Mouse (Mus musculus) liver, embryonic 16.5 days (tissue): Measurements from ENCODE around the gene Aspg. TPM values are rescaled to one million over a fixed set of nuclear protein-coding genes. Genes with fewer than 3 reads are reported as not detected.
A peak's percentile ranks its signal among the peaks of the same experiment; 100 is the strongest.

Source experiments
- ATAC-seq: fragments of 200-750 bp; cut with Nextera tagmentation; 2 replicates; pipeline ENCODE4 v1.8.0; 2017; ENCODE audit warnings: low read depth, mild to moderate bottlenecking, moderate number of reproducible peaks, moderate library complexity
- H3K27ac ChIP-seq: fragments of 300-500 bp; sonication (generic); 2 replicates; pipeline ENCODE4 v1.5.1; 2014; ENCODE audit warnings: mild to moderate bottlenecking, low read length
- H3K27me3 ChIP-seq: fragments of 300-500 bp; sonication (generic); 2 replicates; pipeline ENCODE4 v1.6.1; 2014; ENCODE audit warnings: low read depth, low read length, mixed read lengths; ENCODE audit not compliant: control insufficient read depth, insufficient read depth
- H3K36me3 ChIP-seq: fragments of 300-500 bp; sonication (generic); 2 replicates; pipeline ENCODE4 v1.6.1; 2014; ENCODE audit warnings: mild to moderate bottlenecking; ENCODE audit not compliant: control insufficient read depth, insufficient read depth
- H3K4me1 ChIP-seq: fragments of 300-500 bp; sonication (generic); 2 replicates; pipeline ENCODE4 v1.6.1; 2014; ENCODE audit warnings: low read depth, low read length, mixed read lengths; ENCODE audit not compliant: control insufficient read depth
- H3K4me2 ChIP-seq: fragments of 300-500 bp; sonication (generic); 2 replicates; pipeline ENCODE4 v1.6.1; 2014; ENCODE audit warnings: low read depth, low read length, mixed read lengths
- H3K4me3 ChIP-seq: fragments of 300-500 bp; sonication (generic); 2 replicates; pipeline ENCODE4 v1.5.1; 2014; ENCODE audit warnings: low read depth, mild to moderate bottlenecking, low read length
- H3K9ac ChIP-seq: fragments of 300-500 bp; sonication (generic); 2 replicates; pipeline ENCODE4 v1.6.1; 2014; ENCODE audit warnings: low read depth, low read length
- H3K9me3 ChIP-seq: fragments of 300-500 bp; sonication (generic); replicated peaks from 2 replicates; pipeline ENCODE4 v1.6.1; 2016; ENCODE audit warnings: low read length; ENCODE audit not compliant: control insufficient read depth
- WGBS: fragments of 180-500 bp; shearing (Covaris S2); extraction: QIAGEN DNeasy Blood & Tissue Kit; methylation state at CpG from one replicate; pipeline ENCODE4 v1.1.7; 2014; ENCODE audit not compliant: insufficient replicate concordance; 5-methylcytosine and 5-hydroxymethylcytosine counted together
- polyA plus RNA-seq: library from polyadenylated mRNA; unstranded; fragments of >200 nt; fragmentation: Nextera tagmentation; extraction: Ambion mirVana; gene quantifications from 2 replicates; pipeline ENCODE4 v1.2.1, GENCODE M21; 2015

The Aspg gene
- polyA plus RNA-seq, 1 experiment from 2014 or later: 0.30 TPM

DNA sequence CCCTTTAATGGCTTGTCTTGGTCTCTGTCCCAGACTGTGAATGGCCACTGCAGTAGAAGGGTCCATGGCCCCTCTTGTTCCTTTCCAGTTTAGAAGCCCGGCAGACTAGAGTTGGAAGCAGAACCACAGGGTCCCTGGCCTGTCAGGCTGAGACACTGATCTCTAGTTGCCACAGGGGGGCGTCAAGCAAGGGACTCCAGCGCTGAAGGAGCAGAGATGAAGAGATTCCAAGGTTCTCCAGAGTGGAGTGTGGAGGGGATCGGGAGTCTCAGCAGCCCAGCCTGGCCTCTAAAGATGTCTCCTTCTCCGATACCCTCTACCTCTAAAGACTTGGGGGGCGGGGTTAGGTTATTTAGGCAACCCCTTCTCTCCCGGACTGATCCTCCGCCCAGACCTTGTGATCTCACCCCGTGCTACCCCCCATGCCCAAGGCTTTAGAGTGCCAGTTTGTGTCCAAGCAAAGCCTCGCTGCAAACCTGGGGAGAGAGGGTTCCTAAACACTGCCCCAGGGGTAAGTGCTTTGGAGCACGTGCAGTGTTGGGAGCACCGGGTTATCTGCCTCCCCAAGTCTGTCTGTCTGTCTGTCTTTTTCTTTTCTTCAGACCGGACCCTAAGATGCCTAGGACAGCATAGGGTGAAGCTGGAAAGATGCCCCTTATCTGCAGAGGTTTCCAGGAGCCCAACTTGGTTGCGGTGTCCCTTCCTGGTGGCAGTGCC, 36.8 kb downstream of the Aspg start:
- H3K4me3 ChIP-seq: no peak overlapping the region
- no peak overlapping the region for H3K9ac ChIP-seq
- H3K4me2 ChIP-seq: peak overlapping the region; percentile 24; the same call in 1 of the 2 replicates

DNA sequence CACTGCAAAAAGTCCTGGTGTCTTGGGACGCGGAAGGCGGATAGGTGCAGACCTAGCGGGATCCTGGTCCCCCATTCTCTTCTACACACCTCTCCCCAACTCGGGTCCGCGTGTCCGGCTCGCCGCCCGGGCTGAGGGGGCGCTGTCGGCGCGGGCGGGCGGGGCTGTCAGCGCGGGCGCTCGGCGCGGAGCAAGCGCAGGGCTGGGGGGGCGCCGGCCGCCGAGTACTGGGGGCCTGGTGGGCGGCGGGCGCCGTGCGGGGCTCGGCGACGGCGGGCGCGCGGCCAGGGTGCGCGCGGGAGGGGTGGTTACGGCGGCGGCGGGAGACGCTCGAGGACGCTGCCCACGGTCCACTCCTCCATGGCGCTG, 37.3 kb downstream of the Aspg start:
- Histone ChIP-seq H3K9ac (no peak overlapping the region), H3K36me3 (no peaks in the 10 kb centered on the region), H3K9me3 (no peaks in the 10 kb centered on the region), H3K4me2 (peak overlapping the region; percentile 24; the same call in 1 of the 2 replicates), H3K27ac (no peak overlapping the region), H3K27me3 (peaks cover 71% of the 10 kb centered on the region), H3K4me1 (peaks cover 6% of the 10 kb centered on the region), H3K4me3 (no peak overlapping the region)
- WGBS: under 1% methylated on average over 46 of the region's 52 CpGs
- no peak for ATAC-seq

More for the DNA sequence above, 36.8 kb downstream of the Aspg start:
- Histone ChIP-seq H3K9me3 (no peaks in the 10 kb centered on the region), H3K27ac (no peak overlapping the region), H3K27me3 (peaks cover 71% of the 10 kb centered on the region), H3K4me1 (peaks cover 6% of the 10 kb centered on the region), H3K36me3 (no peaks in the 10 kb centered on the region)
- WGBS: 4% methylated on average over 14 of the region's 14 CpGs
- no peak for ATAC-seq

DNA sequence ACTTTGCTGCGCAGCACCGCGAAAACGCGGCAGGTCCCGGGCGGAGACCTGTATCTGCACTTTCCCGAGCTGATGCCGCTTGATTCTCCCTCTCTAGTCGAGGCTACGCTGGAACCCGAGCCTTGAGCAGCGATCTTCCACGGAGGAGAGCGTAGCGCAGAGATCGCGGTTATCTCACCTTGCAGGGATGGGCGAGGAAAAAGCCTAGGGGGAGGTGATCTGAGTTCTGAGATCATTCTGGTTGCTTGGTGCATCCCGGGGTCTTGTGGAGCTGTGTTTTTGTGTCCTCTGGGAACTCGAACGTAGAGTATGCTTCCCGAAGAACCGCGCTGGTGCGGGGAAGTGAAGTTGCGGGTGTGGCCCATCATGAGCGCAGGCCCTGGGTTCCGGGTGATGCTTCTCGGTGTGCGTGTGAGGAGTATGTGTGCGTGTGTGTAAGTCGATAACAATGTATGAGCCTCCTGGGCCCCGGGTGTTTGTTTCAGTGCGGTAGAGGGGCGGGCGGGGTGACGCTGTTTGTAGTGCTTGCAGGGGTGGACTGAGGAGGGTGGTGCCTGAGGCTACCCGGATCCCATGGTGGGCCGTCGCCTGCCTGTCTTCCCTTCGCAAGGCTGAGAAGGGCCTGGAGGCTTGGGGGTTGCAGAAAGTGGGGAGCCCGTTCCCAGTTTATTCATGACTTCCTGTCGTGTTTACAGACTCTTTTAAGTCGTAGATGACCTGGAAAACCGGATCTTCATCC, 38.1 kb downstream of the Aspg start:
- ATAC-seq: no peak

DNA sequence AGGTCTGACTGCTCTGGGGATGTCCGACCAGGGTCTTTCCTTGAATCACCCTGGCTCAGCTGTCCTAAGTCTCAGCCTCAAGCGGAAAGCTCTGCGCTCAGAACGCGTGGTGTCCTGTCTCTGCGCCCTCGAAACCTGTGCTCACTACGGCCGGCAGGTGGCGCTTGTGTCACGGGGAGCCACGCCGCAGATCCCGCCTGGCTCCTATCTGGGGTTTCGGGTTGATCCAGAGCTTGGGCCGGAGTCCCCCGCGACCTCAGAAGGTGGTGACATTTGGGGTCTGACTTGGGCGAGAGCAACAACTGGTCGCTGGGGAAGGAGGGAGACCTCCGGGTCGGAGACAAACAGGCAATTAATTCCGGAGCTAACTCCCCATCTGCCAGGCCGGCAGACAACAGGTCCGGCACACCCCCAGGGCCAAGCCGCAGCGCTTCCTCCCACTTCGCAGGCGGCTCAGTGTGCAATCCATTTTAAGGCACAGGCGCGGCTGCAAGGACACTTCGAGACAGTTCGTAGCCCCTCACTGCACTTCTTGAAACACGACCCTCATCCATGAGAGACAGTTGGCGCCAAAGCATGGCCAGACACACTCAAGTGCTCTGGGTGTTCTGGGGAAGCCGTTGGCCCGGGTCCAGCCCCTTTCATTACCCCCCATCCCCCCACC, 38.9 kb downstream of the Aspg start:
- Histone ChIP-seq H3K9ac (no peak overlapping the region), H3K36me3 (no peaks in the 10 kb centered on the region), H3K4me2 (peak overlapping the region; percentile 57), H3K27ac (no peak overlapping the region), H3K4me3 (peak overlapping the region; percentile 42), H3K9me3 (no peaks in the 10 kb centered on the region), H3K27me3 (peaks cover 71% of the 10 kb centered on the region), H3K4me1 (peaks cover 6% of the 10 kb centered on the region)
- 1% methylated on average over 37 of the region's 37 CpGs for WGBS
- ATAC-seq: 0 out of 2 replicates have a peak, but pooled peaks have one; percentile 22

More for the DNA sequence above, 38.1 kb downstream of the Aspg start:
- peaks cover 71% of the 10 kb centered on the region for H3K27me3 ChIP-seq
- no peak overlapping the region for H3K4me3 ChIP-seq
- no peak overlapping the region for H3K9ac ChIP-seq
- peaks cover 6% of the 10 kb centered on the region for H3K4me1 ChIP-seq
- H3K9me3 ChIP-seq: no peaks in the 10 kb centered on the region
- 1% methylated on average over 46 of the region's 46 CpGs for WGBS
- H3K27ac ChIP-seq: no peak overlapping the region
- H3K36me3 ChIP-seq: no peaks in the 10 kb centered on the region
- H3K4me2 ChIP-seq: 0 out of 2 replicates have a peak overlapping the region, but pooled peaks have one; percentile 24

DNA sequence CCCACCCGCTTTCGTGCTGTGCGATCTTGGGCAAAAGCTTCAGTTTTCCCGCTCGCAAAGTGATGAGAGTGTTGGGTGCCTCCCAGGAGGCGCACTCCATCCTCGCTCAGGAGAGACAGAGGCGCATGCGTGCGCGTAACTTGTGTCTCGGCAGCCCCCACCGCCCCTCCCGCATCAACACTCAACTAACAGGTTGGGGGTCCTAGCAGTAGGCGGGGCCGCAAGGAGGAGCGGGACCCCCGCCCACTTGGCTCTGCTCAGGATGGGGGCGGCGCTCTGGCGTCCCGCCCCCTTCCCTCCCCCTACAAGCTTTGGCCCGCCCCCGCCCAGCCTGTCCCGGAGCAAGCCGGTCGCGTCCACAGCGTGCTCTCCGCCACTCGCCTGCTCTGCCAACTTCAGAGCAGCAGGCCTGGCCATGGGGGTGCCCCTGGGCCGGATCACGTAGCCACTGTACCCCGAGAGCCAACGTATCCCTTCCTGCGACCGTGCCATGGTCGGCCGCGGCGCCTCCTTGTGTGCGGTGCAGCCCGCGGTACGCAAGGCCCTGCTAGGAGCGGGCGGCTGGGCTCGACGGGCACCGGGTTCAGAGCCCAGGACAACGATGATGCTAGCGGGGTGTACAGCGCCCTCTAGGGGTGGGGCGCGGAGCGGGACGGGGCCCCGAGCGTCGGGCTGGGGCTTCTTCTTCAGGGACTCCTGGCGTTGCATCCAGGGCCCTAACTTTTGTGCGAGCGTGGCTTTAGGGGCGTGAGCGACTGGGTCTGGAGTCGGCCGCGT, 39.6 kb downstream of the Aspg start, which contains the start of gene Kif26a:
TSS of gene Kif26a (plus strand) at position 334 of the 777 bp plus-strand sequence.
- Histone ChIP-seq H3K9me3 (no peaks in the 10 kb centered on the region), H3K27me3 (peaks cover 69% of the 10 kb centered on the region), H3K4me3 (peak within 1 kb of the TSS; percentile 42), H3K27ac (no peak within 1 kb of the TSS), H3K4me2 (peak within 1 kb of the TSS; percentile 57), H3K36me3 (no peaks in the 10 kb centered on the region), H3K9ac (no peak within 1 kb of the TSS), H3K4me1 (peaks cover 6% of the 10 kb centered on the region)
- peak; percentile 46 for ATAC-seq
- under 1% methylated on average over 67 of the region's 68 CpGs for WGBS

DNA sequence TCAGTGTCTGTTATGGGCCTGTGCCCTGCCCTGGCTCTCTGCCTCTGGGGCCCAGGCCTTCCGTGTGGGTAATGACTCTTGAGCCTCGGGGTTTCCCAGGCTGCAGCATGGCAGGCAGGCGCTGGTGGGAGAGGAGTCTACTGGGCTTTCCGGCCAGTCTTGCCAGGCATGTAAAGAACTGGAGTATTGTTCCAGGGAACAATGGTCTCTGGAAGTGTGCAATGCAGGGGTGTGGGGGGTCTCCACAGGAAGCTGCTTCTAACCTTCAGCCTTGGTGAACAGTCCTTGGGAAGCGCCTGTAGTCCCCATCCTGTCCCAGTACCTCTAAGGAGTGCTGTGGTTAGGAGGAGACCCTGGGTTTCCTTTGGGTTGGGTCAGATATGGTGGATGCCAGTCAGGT, 40.9 kb downstream of the Aspg start:
- 39% methylated on average over 5 of the region's 5 CpGs for WGBS
- H3K9ac ChIP-seq: no peak overlapping the region
- peaks cover 6% of the 10 kb centered on the region for H3K4me1 ChIP-seq
- H3K27ac ChIP-seq: no peak overlapping the region
- no peak overlapping the region for H3K4me2 ChIP-seq
- no peaks in the 10 kb centered on the region for H3K9me3 ChIP-seq
- H3K36me3 ChIP-seq: no peaks in the 10 kb centered on the region
- H3K27me3 ChIP-seq: peaks cover 57% of the 10 kb centered on the region
- no peak for ATAC-seq
- H3K4me3 ChIP-seq: no peak overlapping the region

DNA sequence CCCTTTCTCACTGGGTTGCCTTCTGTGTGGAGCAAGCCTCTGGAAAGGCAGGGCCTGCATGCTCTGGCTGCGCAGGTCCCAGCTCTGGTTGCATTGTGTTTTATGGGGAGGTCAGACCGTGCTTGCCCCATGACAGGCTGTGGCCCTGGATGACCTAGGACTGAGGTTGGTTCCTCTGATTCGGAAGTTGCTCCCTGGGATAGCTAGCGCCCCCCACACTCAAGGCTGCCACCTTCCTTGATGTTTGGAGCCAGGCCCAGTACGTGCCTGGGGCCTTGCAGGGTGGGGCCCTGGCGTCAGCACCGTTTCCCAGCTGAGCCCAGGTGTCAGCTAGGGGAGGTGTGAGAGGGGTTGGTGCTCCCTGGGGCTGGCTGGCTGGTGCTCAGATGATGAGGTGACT, 43.5 kb downstream of the Aspg start:
- 58% methylated on average over 7 of the region's 7 CpGs for WGBS
- Histone ChIP-seq H3K4me2 (no peak overlapping the region), H3K9me3 (no peaks in the 10 kb centered on the region), H3K4me1 (peaks cover 6% of the 10 kb centered on the region), H3K27me3 (peaks cover 30% of the 10 kb centered on the region), H3K9ac (no peak overlapping the region), H3K4me3 (no peak overlapping the region), H3K36me3 (no peaks in the 10 kb centered on the region), H3K27ac (no peak overlapping the region)
- ATAC-seq: no peak

DNA sequence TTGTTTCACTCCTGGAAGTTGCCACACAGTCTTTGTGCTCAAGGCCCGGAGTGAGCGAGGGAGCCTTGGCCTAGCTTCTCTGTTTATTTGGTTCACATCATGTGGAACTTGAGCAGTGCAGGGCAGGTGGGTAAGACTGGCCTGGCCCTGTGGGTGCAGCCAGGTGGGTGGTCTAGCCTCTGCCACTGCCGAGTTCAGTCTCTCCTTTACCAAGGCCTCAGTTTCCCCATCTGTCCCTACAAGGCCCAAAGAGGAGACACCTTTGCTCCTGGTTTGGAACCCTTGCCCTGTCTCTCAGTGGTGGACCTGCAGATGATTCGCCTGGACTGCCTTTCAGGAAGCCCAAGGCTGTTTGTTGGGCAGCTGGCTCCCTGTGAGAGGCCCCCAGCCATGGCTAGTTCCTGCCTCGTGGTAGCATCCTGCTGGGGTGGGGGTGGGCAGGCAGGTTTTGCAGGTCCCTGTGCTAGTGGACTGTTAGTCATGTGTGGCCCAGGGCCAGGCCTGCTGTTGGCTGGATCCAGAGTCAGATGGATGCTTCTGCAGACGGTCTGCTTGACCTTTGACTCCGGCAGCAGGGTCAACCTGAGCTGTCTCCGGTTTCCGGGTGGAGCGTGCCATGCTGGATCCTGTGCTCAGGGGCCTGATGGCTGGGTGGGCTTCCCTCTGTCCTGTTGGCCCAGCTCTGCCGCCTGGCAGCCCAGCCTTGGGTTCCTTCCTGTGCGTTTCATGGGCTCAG, 44.9 kb downstream of the Aspg start:
- H3K27ac ChIP-seq: no peak overlapping the region
- no peaks in the 10 kb centered on the region for H3K9me3 ChIP-seq
- 42% methylated on average over 12 of the region's 12 CpGs for WGBS

More for the DNA sequence above, 44.9 kb downstream of the Aspg start:
- Histone ChIP-seq H3K4me3 (no peak overlapping the region), H3K27me3 (peaks cover 16% of the 10 kb centered on the region), H3K36me3 (no peaks in the 10 kb centered on the region), H3K4me2 (no peak overlapping the region), H3K4me1 (no peaks in the 10 kb centered on the region), H3K9ac (no peak overlapping the region)
- ATAC-seq: peak; percentile 37
